Mouse (Mus musculus): ENCODE measurements around the gene Colec11. TPM values are rescaled to one million over a fixed set of nuclear protein-coding genes. Genes with fewer than 3 reads are reported as not detected.

The Colec11 gene
- polyA plus RNA-seq, 2 experiments = 0.32 to 0.36 TPM

- H3K36me3 ChIP-seq (ENCODE audit: control insufficient read depth, insufficient read depth, low read length) = no peaks in the 10 kb centered on the region
- ATAC-seq (ENCODE audit: low FRiP score, low read depth) (no peak), DNase-seq (ENCODE audit: low spot score) (no peak)
- 63% methylated on average over 18 of the region's 18 CpGs for WGBS
- TF ChIP-seq POLR2A (IDR thresholded peaks at IDR 0.05; ENCODE audit: borderline replicate concordance, extremely low read depth, insufficient read depth, insufficient read length) = no peak
- 0 out of 2 replicates have a peak overlapping the region, but pooled peaks have one; percentile 7 for H3K4me2 ChIP-seq (replicated peaks; ENCODE audit: low read depth, low read length, severe bottlenecking)
- H3K9me3 ChIP-seq (ENCODE audit: control insufficient read depth, low read length) = no peaks in the 10 kb centered on the region
- no peak overlapping the region for H3K4me3 ChIP-seq (replicated peaks; ENCODE audit: low read length)
- H3K27ac ChIP-seq (replicated peaks; ENCODE audit: low read depth, low read length) = no peak overlapping the region
- peaks cover 8% of the 10 kb centered on the region for H3K4me1 ChIP-seq (ENCODE audit: control insufficient read depth, insufficient read depth, low read length)
- H3K9ac ChIP-seq (ENCODE audit: low read depth, low read length, severe bottlenecking) = no peak overlapping the region
- H3K27me3 ChIP-seq (ENCODE audit: control insufficient read depth, insufficient read depth, low read length) = no peaks in the 10 kb centered on the region
Observed at GRCm38 (mm10) chr12:28551775-28552174, 71.4 kb downstream of the Colec11 start.

DNA sequence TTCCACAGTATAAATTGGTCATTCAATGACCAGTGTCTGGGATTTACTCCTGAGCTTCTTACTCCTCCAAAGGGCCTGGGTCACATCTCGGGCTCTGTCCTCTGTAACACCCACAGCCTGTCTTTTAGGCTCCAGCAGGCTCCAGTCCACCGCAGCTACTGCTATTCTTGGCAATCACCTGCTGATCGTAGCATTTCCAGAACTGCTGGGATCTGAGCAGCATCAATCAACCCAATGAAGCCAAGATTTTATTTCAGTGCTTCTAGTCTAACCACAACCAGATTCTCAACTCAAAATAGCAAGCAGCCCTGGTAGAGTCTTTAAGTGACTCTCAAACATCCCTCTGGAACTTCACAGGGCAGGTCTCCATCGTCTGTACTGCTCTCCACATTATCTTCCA lies 74.3 kb downstream of the Colec11 start:
- no peak overlapping the region for H3K4me2 ChIP-seq (replicated peaks; ENCODE audit: low read depth, low read length, severe bottlenecking)
- peaks cover 8% of the 10 kb centered on the region for H3K4me1 ChIP-seq (ENCODE audit: control insufficient read depth, insufficient read depth, low read length)
- no peaks in the 10 kb centered on the region for H3K27me3 ChIP-seq (ENCODE audit: control insufficient read depth, insufficient read depth, low read length)
- ATAC-seq (ENCODE audit: low FRiP score, low read depth) (peak; percentile 41; the same call in 1 of the 2 replicates), DNase-seq (ENCODE audit: low spot score) (peak; percentile 51)
- H3K4me3 ChIP-seq (replicated peaks; ENCODE audit: low read length) = no peak overlapping the region
- WGBS = 31% methylated on average over 4 of the region's 4 CpGs
- no peak for TF ChIP-seq POLR2A (IDR thresholded peaks at IDR 0.05; ENCODE audit: borderline replicate concordance, extremely low read depth, insufficient read depth, insufficient read length)
- H3K9me3 ChIP-seq (ENCODE audit: control insufficient read depth, low read length) = no peaks in the 10 kb centered on the region
- no peak overlapping the region for H3K9ac ChIP-seq (ENCODE audit: low read depth, low read length, severe bottlenecking)
- 0 out of 2 replicates have a peak overlapping the region, but pooled peaks have one; percentile 9 for H3K27ac ChIP-seq (replicated peaks; ENCODE audit: low read depth, low read length)
- H3K36me3 ChIP-seq (ENCODE audit: control insufficient read depth, insufficient read depth, low read length) = no peaks in the 10 kb centered on the region

Other genes with a start within 250 kb of the Colec11 start
- 0.06 TPM in 1 of 2 replicates, not detected in the other for gene Dcdc2c, start 71.0 kb downstream of the Colec11 start, polyA plus RNA-seq (2012; rRNA removed)
- 0.18 TPM in 1 of 2 replicates, not detected in the other for gene Dcdc2c, start 71.0 kb downstream of the Colec11 start, polyA plus RNA-seq (2014; fragmentation: Nextera tagmentation; extraction: Ambion mirVana)
- not detected in 2 replicates for gene Allc, start 40.9 kb downstream of the Colec11 start, polyA plus RNA-seq (2012; rRNA removed)
- gene Allc, start 40.9 kb downstream of the Colec11 start, polyA plus RNA-seq (2014; fragmentation: Nextera tagmentation; extraction: Ambion mirVana) = not detected in 2 replicates
- 876 and 1,182 TPM in 2 replicates for gene Rps7, start 12.6 kb upstream of the Colec11 start, polyA plus RNA-seq (2012; rRNA removed)
- 1,044 and 1,048 TPM in 2 replicates for gene Rps7, start 12.6 kb upstream of the Colec11 start, polyA plus RNA-seq (2014; fragmentation: Nextera tagmentation; extraction: Ambion mirVana)
- gene Rnaseh1, start 26.2 kb upstream of the Colec11 start, polyA plus RNA-seq (2012; rRNA removed) = 23.7 and 31.9 TPM in 2 replicates
- 26.5 and 26.6 TPM in 2 replicates for gene Rnaseh1, start 26.2 kb upstream of the Colec11 start, polyA plus RNA-seq (2014; fragmentation: Nextera tagmentation; extraction: Ambion mirVana)
- 23.4 and 27.9 TPM in 2 replicates for gene Adi1, start 51.9 kb upstream of the Colec11 start, polyA plus RNA-seq (2012; rRNA removed)
- gene Adi1, start 51.9 kb upstream of the Colec11 start, polyA plus RNA-seq (2014; fragmentation: Nextera tagmentation; extraction: Ambion mirVana) = 66.3 and 66.7 TPM in 2 replicates
- gene Trappc12, start 127.1 kb upstream of the Colec11 start, polyA plus RNA-seq (2012; rRNA removed) = 36.0 and 41.1 TPM in 2 replicates
- gene Trappc12, start 127.1 kb upstream of the Colec11 start, polyA plus RNA-seq (2014; fragmentation: Nextera tagmentation; extraction: Ambion mirVana) = 37.2 and 43.1 TPM in 2 replicates
- gene Eipr1, start 128.4 kb upstream of the Colec11 start, polyA plus RNA-seq (2012; rRNA removed) = 18.8 and 22.0 TPM in 2 replicates
- 29.8 and 31.2 TPM in 2 replicates for gene Eipr1, start 128.4 kb upstream of the Colec11 start, polyA plus RNA-seq (2014; fragmentation: Nextera tagmentation; extraction: Ambion mirVana)